Mouse (Mus musculus): ENCODE measurements around the gene Tufm. TPM values are rescaled to one million over a fixed set of nuclear protein-coding genes. Genes with fewer than 3 reads are reported as not detected.
A peak's percentile ranks its signal among the peaks of the same experiment; 100 is the strongest.
"Not testable (repeated sequence)": the region's sequence is repeated elsewhere in the genome, so short reads cannot be mapped to it uniquely, and the experiment has no call there.

Tufm gene
- polyA plus RNA-seq, 1 experiment from 2014 or later: 57.7 TPM

DNA sequence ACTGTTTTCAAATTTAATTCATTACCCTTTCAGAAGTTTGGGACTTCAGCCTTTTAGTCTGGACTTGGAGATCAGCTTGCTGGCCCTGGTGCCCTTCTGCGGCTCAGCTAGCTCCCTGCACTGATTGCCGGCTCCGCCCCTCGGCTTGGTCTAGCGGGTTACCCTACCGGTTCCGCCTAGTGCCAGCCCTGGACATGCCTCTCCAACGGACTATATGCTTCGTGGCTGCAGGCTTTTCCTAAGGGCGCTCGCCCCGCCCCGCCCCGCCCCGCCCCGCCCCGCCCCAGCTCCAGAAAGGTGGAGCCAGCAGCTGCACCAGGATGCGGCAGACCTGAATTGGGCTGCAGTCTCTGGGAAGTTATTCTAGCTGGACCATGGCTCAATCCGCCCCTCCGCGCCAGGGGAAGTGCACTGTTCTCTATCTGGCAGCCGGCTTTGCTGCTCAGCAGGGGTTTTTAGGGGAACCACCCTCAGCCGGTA, 4.7 kb upstream of the Tufm start:
- Histone ChIP-seq H3K4me2 (ENCODE audit: low read depth, low read length) (peak overlapping the region; percentile 75), H3K4me1 (ENCODE audit: insufficient read depth) (peaks cover 8% of the 10 kb centered on the region; the same call in 1 of the 2 replicates), H3K9me3 (ENCODE audit: low read length) (no peaks in the 10 kb centered on the region), H3K4me3 (ENCODE audit: low read depth, low read length) (peak overlapping the region; percentile 29), H3K36me3 (replicated peaks; ENCODE audit: insufficient read depth, low read length) (no peaks in the 10 kb centered on the region), H3K27ac (ENCODE audit: low read depth) (peak overlapping the region; percentile 58), H3K27me3 (ENCODE audit: insufficient read depth, low read length) (no peaks in the 10 kb centered on the region), H3K9ac (replicated peaks) (peak overlapping the region; percentile 42; the same call in 1 of the 2 replicates)
- DNase-seq (peak; percentile 89), ATAC-seq (peak; percentile 79)
- TF ChIP-seq CTCF (IDR thresholded peaks at IDR 0.05; ENCODE audit: low read depth) (no peak), EP300 (IDR thresholded peaks at IDR 0.05; ENCODE audit: low read depth) (no peak)
- under 1% methylated on average over 21 of the region's 23 CpGs for WGBS (ENCODE audit: insufficient replicate concordance)

- peaks cover 11% of the 10 kb centered on the region for H3K4me1 ChIP-seq (ENCODE audit: insufficient read depth)
Observed at GRCm38 (mm10) chr7:126487617-126488385, 640 bp downstream of the Tufm start.

GRCm38 (mm10) chr7:126491005-126491404, 3.8 kb downstream of the Tufm start:
- ATAC-seq: no peak
- H3K9ac ChIP-seq (replicated peaks): no peak overlapping the region
- H3K36me3 ChIP-seq (replicated peaks; ENCODE audit: insufficient read depth, low read length): peaks cover 62% of the 10 kb centered on the region
- H3K4me3 ChIP-seq (ENCODE audit: low read depth, low read length): no peak overlapping the region
- no peaks in the 10 kb centered on the region for H3K9me3 ChIP-seq (ENCODE audit: low read length)
- 0 out of 2 replicates have a peak overlapping the region, but pooled peaks have one; percentile 4 for H3K27ac ChIP-seq (ENCODE audit: low read depth)
- H3K27me3 ChIP-seq (ENCODE audit: insufficient read depth, low read length): no peaks in the 10 kb centered on the region
- 50% methylated on average over 1 of the region's 1 CpGs for WGBS (ENCODE audit: insufficient replicate concordance)
- DNase-seq: no peak
- H3K4me1 ChIP-seq (ENCODE audit: insufficient read depth): peaks cover 14% of the 10 kb centered on the region
- TF ChIP-seq CTCF (IDR thresholded peaks at IDR 0.05; ENCODE audit: low read depth) (no peak), EP300 (IDR thresholded peaks at IDR 0.05; ENCODE audit: low read depth) (no peak)
- H3K4me2 ChIP-seq (ENCODE audit: low read depth, low read length): no peak overlapping the region

More at GRCm38 (mm10) chr7:126487617-126488385, 640 bp downstream of the Tufm start:
- DNase-seq; H3K9me3 ChIP-seq (ENCODE audit: low read length); H3K27me3 ChIP-seq (ENCODE audit: insufficient read depth, low read length): not testable (repeated sequence)
- 6% methylated on average over 18 of the region's 25 CpGs for WGBS (ENCODE audit: insufficient replicate concordance)
- peak; percentile 1; the same call in 1 of the 2 replicates for ATAC-seq
- Histone ChIP-seq H3K36me3 (replicated peaks; ENCODE audit: insufficient read depth, low read length) (peaks cover 30% of the 10 kb centered on the region), H3K27ac (ENCODE audit: low read depth) (peak overlapping the region; percentile 80), H3K4me2 (ENCODE audit: low read depth, low read length) (peak overlapping the region; percentile 89), H3K4me3 (ENCODE audit: low read depth, low read length) (peak overlapping the region; percentile 70), H3K9ac (replicated peaks) (peak overlapping the region; percentile 67)

DNA sequence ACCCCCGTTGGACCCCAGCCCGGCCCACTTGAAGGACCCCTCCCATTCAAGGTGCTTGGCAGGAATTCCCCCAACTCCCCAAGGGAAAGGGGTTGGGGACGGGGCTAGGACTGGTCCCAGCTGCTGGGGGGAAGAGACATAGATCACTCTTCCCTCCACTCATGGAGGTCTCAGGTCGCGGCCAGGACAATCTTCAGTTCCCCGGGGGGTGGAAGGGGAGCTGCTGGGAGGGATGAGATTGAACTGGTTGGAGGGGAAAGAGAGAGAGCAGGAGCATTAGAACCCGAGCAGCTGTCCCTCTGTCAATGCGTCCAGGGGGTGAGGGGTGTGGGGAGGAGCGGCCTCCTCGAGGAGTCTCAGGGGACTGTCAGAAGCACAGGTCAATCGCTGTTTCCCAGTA, 4.8 kb downstream of the Tufm start:
- peaks cover 72% of the 10 kb centered on the region for H3K36me3 ChIP-seq (replicated peaks; ENCODE audit: insufficient read depth, low read length)

DNA sequence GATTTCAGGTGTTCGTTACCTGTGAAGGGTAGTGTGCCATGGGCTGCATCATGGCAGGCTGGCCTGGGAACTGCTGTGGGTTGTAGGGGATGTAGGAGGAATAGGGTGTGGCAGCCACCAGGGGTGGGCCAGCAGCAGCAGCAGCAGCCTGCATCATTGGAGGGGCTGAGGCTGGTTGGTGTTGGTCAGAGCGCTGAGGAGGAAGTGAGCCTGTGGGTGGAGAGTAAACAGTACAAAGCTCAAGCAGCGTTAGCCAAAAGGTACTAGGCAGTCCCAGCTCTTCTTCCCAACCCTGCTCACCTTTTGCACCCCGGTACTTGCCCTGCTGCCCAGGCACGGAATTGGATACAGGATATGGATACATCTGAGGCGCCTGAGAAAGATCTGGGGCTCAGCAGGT, 7.0 kb downstream of the Tufm start:
- Histone ChIP-seq H3K9me3 (ENCODE audit: low read length) (no peaks in the 10 kb centered on the region), H3K27me3 (ENCODE audit: insufficient read depth, low read length) (no peaks in the 10 kb centered on the region), H3K4me3 (ENCODE audit: low read depth, low read length) (no peak overlapping the region), H3K4me2 (ENCODE audit: low read depth, low read length) (no peak overlapping the region), H3K36me3 (replicated peaks; ENCODE audit: insufficient read depth, low read length) (peaks cover 90% of the 10 kb centered on the region), H3K9ac (replicated peaks) (no peak overlapping the region), H3K27ac (ENCODE audit: low read depth) (peak overlapping the region; percentile 40; the same call in 1 of the 2 replicates), H3K4me1 (ENCODE audit: insufficient read depth) (peaks cover 4% of the 10 kb centered on the region; the same call in 1 of the 2 replicates)
- 77% methylated on average over 6 of the region's 6 CpGs for WGBS (ENCODE audit: insufficient replicate concordance)
- no peak for TF ChIP-seq EP300 (IDR thresholded peaks at IDR 0.05; ENCODE audit: low read depth)
- no peak for TF ChIP-seq CTCF (IDR thresholded peaks at IDR 0.05; ENCODE audit: low read depth)
- ATAC-seq (peak; percentile 82), DNase-seq (peak; percentile 36)

More for the DNA sequence above, 4.8 kb downstream of the Tufm start:
- H3K9me3 ChIP-seq (ENCODE audit: low read length): no peaks in the 10 kb centered on the region
- no peak overlapping the region for H3K4me3 ChIP-seq (ENCODE audit: low read depth, low read length)
- H3K27ac ChIP-seq (ENCODE audit: low read depth): no peak overlapping the region
- 76% methylated on average over 11 of the region's 11 CpGs for WGBS (ENCODE audit: insufficient replicate concordance)
- no peaks in the 10 kb centered on the region for H3K27me3 ChIP-seq (ENCODE audit: insufficient read depth, low read length)
- H3K4me1 ChIP-seq (ENCODE audit: insufficient read depth): peaks cover 10% of the 10 kb centered on the region; the same call in 1 of the 2 replicates
- DNase-seq: no peak
- ATAC-seq: no peak
- H3K4me2 ChIP-seq (ENCODE audit: low read depth, low read length): no peak overlapping the region
- H3K9ac ChIP-seq (replicated peaks): no peak overlapping the region
- TF ChIP-seq CTCF (IDR thresholded peaks at IDR 0.05; ENCODE audit: low read depth) (no peak), EP300 (IDR thresholded peaks at IDR 0.05; ENCODE audit: low read depth) (no peak)

DNA sequence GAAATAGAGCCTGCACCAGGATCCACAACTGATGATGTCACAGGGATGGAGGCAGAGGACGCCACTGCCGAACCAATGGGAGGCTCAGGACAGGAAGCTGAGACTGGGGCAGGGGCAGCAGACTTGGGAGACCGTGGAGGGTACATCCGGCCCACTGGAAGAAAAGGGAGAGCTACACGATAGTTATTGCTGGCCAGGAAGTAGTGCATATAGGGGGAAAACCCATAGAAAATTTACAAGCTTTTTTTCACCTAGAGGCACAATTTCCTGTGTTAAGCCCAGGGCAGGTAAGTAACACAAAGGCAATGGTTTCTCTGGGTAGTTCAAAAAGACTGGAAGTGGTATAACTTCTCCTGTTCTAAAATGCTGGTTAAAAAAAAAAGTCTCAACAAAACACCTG, 9.3 kb downstream of the Tufm start:
- ATAC-seq: no peak
- Histone ChIP-seq H3K9me3 (ENCODE audit: low read length) (no peaks in the 10 kb centered on the region), H3K4me2 (ENCODE audit: low read depth, low read length) (no peak overlapping the region), H3K36me3 (replicated peaks; ENCODE audit: insufficient read depth, low read length) (peaks cover 97% of the 10 kb centered on the region), H3K4me3 (ENCODE audit: low read depth, low read length) (no peak overlapping the region), H3K27me3 (ENCODE audit: insufficient read depth, low read length) (no peaks in the 10 kb centered on the region), H3K9ac (replicated peaks) (no peak overlapping the region), H3K4me1 (ENCODE audit: insufficient read depth) (peaks cover 9% of the 10 kb centered on the region; the same call in 1 of the 2 replicates), H3K27ac (ENCODE audit: low read depth) (no peak overlapping the region)
- no peak for TF ChIP-seq EP300 (IDR thresholded peaks at IDR 0.05; ENCODE audit: low read depth)
- no peak for TF ChIP-seq CTCF (IDR thresholded peaks at IDR 0.05; ENCODE audit: low read depth)
- DNase-seq: no peak
- WGBS (ENCODE audit: insufficient replicate concordance): 87% methylated on average over 5 of the region's 5 CpGs
